Mouse (Mus musculus) ES-Bruce4 (cell line): Measurements from ENCODE around the gene Sp2. TPM values are rescaled to one million over a fixed set of nuclear protein-coding genes. Genes with fewer than 3 reads are reported as not detected.

Source experiments
- H3K27ac ChIP-seq: 2 replicates; pipeline ENCODE4 v1.5.1; 2012; ENCODE audit warnings: low read length, inconsistent platforms; ENCODE audit not compliant: insufficient read depth
- H3K27me3 ChIP-seq: 2 replicates; pipeline ENCODE4 v1.6.1; 2012; ENCODE audit warnings: mild to moderate bottlenecking, low read length, inconsistent platforms; ENCODE audit not compliant: control insufficient read depth, poor library complexity, insufficient read depth, severe bottlenecking
- H3K36me3 ChIP-seq: 2 replicates; pipeline ENCODE4 v1.6.1; 2012; ENCODE audit warnings: inconsistent platforms, mild to moderate bottlenecking, low read length, moderate library complexity; ENCODE audit not compliant: control insufficient read depth, poor library complexity, insufficient read depth, severe bottlenecking
- H3K4me1 ChIP-seq: one replicate; pipeline ENCODE4 v1.8.1; 2011; ENCODE audit warnings: low read length; ENCODE audit not compliant: control insufficient read depth, insufficient read depth
- H3K4me3 ChIP-seq: 2 replicates; pipeline ENCODE4 v1.5.1; 2011; ENCODE audit warnings: low read depth, mild to moderate bottlenecking, low read length
- H3K9ac ChIP-seq: 2 replicates; pipeline ENCODE4 v1.6.1; 2012; ENCODE audit warnings: low read depth, mild to moderate bottlenecking, inconsistent platforms; ENCODE audit not compliant: poor library complexity, severe bottlenecking
- H3K9me3 ChIP-seq: replicated peaks from 2 replicates; pipeline ENCODE4 v1.6.1; 2012; ENCODE audit warnings: mild to moderate bottlenecking, low read length, inconsistent platforms; ENCODE audit not compliant: control insufficient read depth, poor library complexity, insufficient read depth, severe bottlenecking
- CTCF ChIP-seq: IDR thresholded peaks from one replicate; pipeline ENCODE4 v1.8.1; 2011; ENCODE audit warnings: low read depth, low read length
- EP300 ChIP-seq: IDR thresholded peaks from 2 replicates; pipeline ENCODE4 v1.6.1; 2011; ENCODE audit warnings: low read depth, low read length; ENCODE audit not compliant: insufficient read depth
- POLR2A ChIP-seq: IDR thresholded peaks from one replicate; pipeline ENCODE4 v1.8.1; 2011; ENCODE audit warnings: low read length; ENCODE audit not compliant: insufficient read depth
- polyA plus RNA-seq: library from polyadenylated mRNA; stranded (reverse); fragments of >200 nt; gene quantifications from 2 replicates; pipeline ENCODE4 v1.2.4, GENCODE M21; 2011; ENCODE audit warnings: low read depth; ENCODE audit not compliant: missing spikeins, insufficient read depth, insufficient read length

The Sp2 gene
- polyA plus RNA-seq, 1 experiment: 29.0 TPM

DNA sequence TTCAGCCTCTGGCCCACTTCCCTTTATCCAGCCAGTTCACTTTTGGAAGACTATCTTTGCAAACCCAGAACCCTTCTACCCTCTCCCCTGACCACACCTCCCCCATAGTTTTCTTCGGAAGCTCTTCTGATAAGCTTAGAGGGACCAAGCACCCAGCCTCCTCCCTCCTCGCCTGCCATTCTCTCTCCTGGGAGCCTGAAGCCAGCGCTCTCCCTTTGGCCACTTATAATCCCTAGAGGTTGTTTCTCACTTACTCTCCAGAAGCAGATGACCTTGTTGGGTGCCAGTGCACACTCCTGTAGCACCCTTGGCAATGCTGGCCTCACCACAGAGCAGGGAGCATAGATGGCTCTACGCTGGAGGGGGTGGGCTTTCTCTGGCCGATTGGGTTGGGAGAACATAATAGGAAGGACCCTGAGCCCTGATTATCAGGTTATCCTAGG, 13.5 kb downstream of the Sp2 start:
- peaks cover 6% of the 10 kb centered on the region for H3K4me1 ChIP-seq
- H3K27me3 ChIP-seq: no peaks in the 10 kb centered on the region
- no peak overlapping the region for H3K4me3 ChIP-seq
- H3K27ac ChIP-seq: no peak overlapping the region
- H3K9ac ChIP-seq: no peak overlapping the region
- no peaks in the 10 kb centered on the region for H3K36me3 ChIP-seq
- TF ChIP-seq POLR2A: no peak
- no peaks in the 10 kb centered on the region for H3K9me3 ChIP-seq

- Histone ChIP-seq H3K27me3 (no peaks in the 10 kb centered on the region), H3K9me3 (no peaks in the 10 kb centered on the region), H3K36me3 (no peaks in the 10 kb centered on the region), H3K27ac (no peak overlapping the region), H3K9ac (0 out of 2 replicates have a peak overlapping the region, but pooled peaks have one; percentile 0), H3K4me3 (no peak overlapping the region), H3K4me1 (peaks cover 6% of the 10 kb centered on the region)
- TF ChIP-seq POLR2A (no peak), EP300 (no peak), CTCF (no peak)
Observed at GRCm38 (mm10) chr11:96968476-96968875, 14.3 kb downstream of the Sp2 start.

DNA sequence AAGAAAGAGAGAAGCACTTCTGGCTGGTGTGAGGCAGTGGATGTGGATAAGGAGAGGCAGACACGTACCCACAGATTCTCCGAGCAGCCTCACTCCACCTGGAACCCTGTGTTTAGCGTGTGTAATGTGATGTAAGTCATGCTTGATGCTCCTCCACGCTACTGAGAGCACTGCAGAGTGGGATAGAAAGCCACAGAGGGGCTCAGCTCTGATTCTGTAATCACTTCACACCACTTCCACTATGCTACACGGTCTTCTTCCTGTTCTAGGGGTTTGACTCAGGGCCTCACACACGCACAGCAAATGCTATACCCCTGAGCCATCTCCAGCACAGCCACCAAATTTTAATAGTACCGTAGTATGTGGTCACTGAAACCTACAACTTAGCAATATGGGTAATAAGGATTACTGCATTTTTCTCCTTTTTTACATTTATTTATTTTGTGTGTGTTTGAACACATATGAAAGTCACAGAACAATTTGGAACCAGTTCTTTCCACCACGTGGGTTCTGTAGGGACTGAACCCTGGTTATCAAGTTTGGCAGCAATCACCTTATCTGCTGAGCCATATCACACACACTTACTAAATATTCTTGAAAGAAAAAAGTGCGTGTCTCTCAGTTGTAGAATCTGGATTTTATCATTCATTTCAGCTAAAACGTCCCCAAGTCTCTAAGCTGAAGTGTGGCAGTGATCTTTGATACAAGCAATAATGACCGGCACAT, 15.1 kb downstream of the Sp2 start:
- H3K4me1 ChIP-seq: peaks cover 6% of the 10 kb centered on the region
- no peaks in the 10 kb centered on the region for H3K27me3 ChIP-seq
- TF ChIP-seq CTCF: no peak
- no peak for TF ChIP-seq EP300
- TF ChIP-seq POLR2A: no peak
- no peak overlapping the region for H3K27ac ChIP-seq
- no peaks in the 10 kb centered on the region for H3K9me3 ChIP-seq
- H3K4me3 ChIP-seq: no peak overlapping the region
- H3K9ac ChIP-seq: no peak overlapping the region
- H3K36me3 ChIP-seq: no peaks in the 10 kb centered on the region

GRCm38 (mm10) chr11:96966914-96967543, 15.7 kb downstream of the Sp2 start:
- H3K27me3 ChIP-seq: no peaks in the 10 kb centered on the region
- peaks cover 4% of the 10 kb centered on the region for H3K4me1 ChIP-seq
- no peak overlapping the region for H3K9ac ChIP-seq
- no peak for TF ChIP-seq POLR2A
- TF ChIP-seq CTCF: no peak
- no peak for TF ChIP-seq EP300
- H3K27ac ChIP-seq: no peak overlapping the region
- H3K36me3 ChIP-seq: no peaks in the 10 kb centered on the region
- no peaks in the 10 kb centered on the region for H3K9me3 ChIP-seq
- no peak overlapping the region for H3K4me3 ChIP-seq

- no peak for TF ChIP-seq POLR2A
- TF ChIP-seq CTCF: no peak
- no peak for TF ChIP-seq EP300
- H3K9ac ChIP-seq: no peak overlapping the region
- H3K27ac ChIP-seq: no peak overlapping the region
- no peaks in the 10 kb centered on the region for H3K27me3 ChIP-seq
- peaks cover 2% of the 10 kb centered on the region; the same call in 1 of the 2 replicates for H3K36me3 ChIP-seq
- no peaks in the 10 kb centered on the region for H3K9me3 ChIP-seq
- no peak overlapping the region for H3K4me3 ChIP-seq
- peaks cover 7% of the 10 kb centered on the region for H3K4me1 ChIP-seq
Observed at GRCm38 (mm10) chr11:96966172-96966571, 16.6 kb downstream of the Sp2 start.

- Histone ChIP-seq H3K4me3 (no peak overlapping the region), H3K4me1 (peaks cover 4% of the 10 kb centered on the region), H3K27me3 (no peaks in the 10 kb centered on the region), H3K9ac (peak overlapping the region; percentile 39), H3K36me3 (peaks cover 14% of the 10 kb centered on the region), H3K27ac (peak overlapping the region; percentile 63; the same call in 1 of the 2 replicates), H3K9me3 (no peaks in the 10 kb centered on the region)
- TF ChIP-seq POLR2A (no peak), CTCF (peak; percentile 95), EP300 (peak; percentile 92)
Observed at GRCm38 (mm10) chr11:96963580-96963979, 19.2 kb downstream of the Sp2 start.
